Mouse (Mus musculus) liver, adult (tissue): ENCODE data around the gene Tgfbr2.

Source experiments
- GATA4 ChIP-seq: IDR thresholded peaks from 2 replicates; pipeline ENCODE4 v1.6.1; 2014; ENCODE audit warnings: mild to moderate bottlenecking, low read length; ENCODE audit not compliant: insufficient replicate concordance

Gene Tgfbr2

GRCm38 (mm10) chr9:116038275-116038674 lies 136.9 kb downstream of the Tgfbr2 start:
- no peak for TF ChIP-seq GATA4
